Mouse (Mus musculus) spleen, adult 2 months (tissue): ENCODE data around the gene C130074G19Rik.

Source experiments
- CTCF ChIP-seq: fragments of 200-500 bp; IDR thresholded peaks from 2 replicates; pipeline ENCODE4 v1.5.1; 2011; ENCODE audit warnings: mild to moderate bottlenecking, inconsistent platforms; ENCODE audit not compliant: insufficient read depth, insufficient read length, insufficient replicate concordance; ENCODE audit errors: extremely low read depth
- POLR2A ChIP-seq: fragments of 200-500 bp; IDR thresholded peaks from 2 replicates; pipeline ENCODE4 v1.6.1; 2011; ENCODE audit warnings: low read depth, low read length, inconsistent platforms

DNA sequence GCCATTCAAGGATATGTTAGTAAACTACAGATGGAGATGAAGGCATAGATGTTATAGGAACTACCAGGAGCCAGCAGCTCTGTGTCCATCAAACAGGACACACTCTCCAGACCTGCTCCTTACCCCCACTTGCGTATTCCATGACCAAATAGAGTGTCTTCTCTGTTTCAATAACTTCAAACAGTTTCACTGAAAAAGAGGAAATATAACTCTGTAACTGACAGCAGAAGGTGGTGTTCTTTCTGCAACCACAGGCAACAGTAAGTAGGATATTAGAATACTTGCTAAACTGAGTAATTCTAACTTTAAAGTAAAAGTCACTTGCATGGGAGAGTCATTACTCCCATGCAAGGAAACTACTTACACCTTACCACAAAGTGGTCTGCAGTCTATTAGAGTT lies 44.9 kb upstream of the C130074G19Rik start:
- TF ChIP-seq CTCF (no peak), POLR2A (no peak)
